Mouse (Mus musculus) hindlimb bud, embryonic 11.5 days (tissue): Measurements from ENCODE around the gene Ubxn11.
"Not testable (repeated sequence)": the region's sequence is repeated elsewhere in the genome, so short reads cannot be mapped to it uniquely, and the experiment has no call there.

Experiments
- DNase-seq: peaks from one replicate; pipeline ENCODE4 v3.0.0-alpha.2; 2012; ENCODE audit warnings: low read depth, low spot score; ENCODE audit errors: extremely low spot score

Gene Ubxn11

GRCm38 (mm10) chr4:134136280-134136926, 34.0 kb downstream of the Ubxn11 start:
- no peak for DNase-seq

GRCm38 (mm10) chr4:134138857-134139256, 36.5 kb downstream of the Ubxn11 start:
- DNase-seq = no peak

GRCm38 (mm10) chr4:134144297-134144696, 41.9 kb downstream of the Ubxn11 start:
- DNase-seq = not testable (repeated sequence)

GRCm38 (mm10) chr4:134149389-134149788, 47.0 kb downstream of the Ubxn11 start:
- DNase-seq = no peak

GRCm38 (mm10) chr4:134152112-134152511, 49.7 kb downstream of the Ubxn11 start:
- DNase-seq = no peak

- DNase-seq = no peak
Observed at GRCm38 (mm10) chr4:134153656-134154055, 51.3 kb downstream of the Ubxn11 start.

- no peak for DNase-seq
Observed at GRCm38 (mm10) chr4:134154354-134154753, 52.0 kb downstream of the Ubxn11 start.

GRCm38 (mm10) chr4:134155531-134155930, 53.2 kb downstream of the Ubxn11 start:
- DNase-seq = no peak

- no peak for DNase-seq
Observed at GRCm38 (mm10) chr4:134155961-134156465, 53.6 kb downstream of the Ubxn11 start.

GRCm38 (mm10) chr4:134156744-134157143, 54.4 kb downstream of the Ubxn11 start:
- DNase-seq = no peak

GRCm38 (mm10) chr4:134157558-134157957, 55.2 kb downstream of the Ubxn11 start:
- no peak for DNase-seq

- no peak for DNase-seq
Observed at GRCm38 (mm10) chr4:134158774-134159173, 56.4 kb downstream of the Ubxn11 start.

- DNase-seq = not testable (repeated sequence)
Observed at GRCm38 (mm10) chr4:134160071-134160470, 57.7 kb downstream of the Ubxn11 start.

GRCm38 (mm10) chr4:134164591-134164990, 62.2 kb downstream of the Ubxn11 start:
- no peak for DNase-seq

- DNase-seq = no peak
Observed at GRCm38 (mm10) chr4:134165024-134165423, 62.7 kb downstream of the Ubxn11 start.

- DNase-seq = no peak
Observed at GRCm38 (mm10) chr4:134165548-134166465, 63.4 kb downstream of the Ubxn11 start.

- no peak for DNase-seq
Observed at GRCm38 (mm10) chr4:134166906-134167305, 64.5 kb downstream of the Ubxn11 start.

- DNase-seq = no peak
Observed at GRCm38 (mm10) chr4:134172391-134172790, 70.0 kb downstream of the Ubxn11 start.
